Mouse (Mus musculus) heart, postnatal 0 days (tissue): ENCODE measurements around the gene Sez6l. TPM values are rescaled to one million over a fixed set of nuclear protein-coding genes. Genes with fewer than 3 reads are reported as not detected.

Experiments
- ATAC-seq: fragments of 200-750 bp; cut with Nextera tagmentation; 2 replicates; pipeline ENCODE4 v1.8.0; 2017; ENCODE audit warnings: low read depth, moderate number of reproducible peaks, moderate library complexity; ENCODE audit not compliant: insufficient read depth
- DNase-seq: peaks from one replicate; pipeline ENCODE4 v3.0.0-alpha.2; 2016; ENCODE audit warnings: low spot score
- H3K27ac ChIP-seq: fragments of 300-500 bp; sonication (generic); 2 replicates; pipeline ENCODE4 v1.5.1; 2014; ENCODE audit warnings: low read depth, mild to moderate bottlenecking
- H3K27me3 ChIP-seq: fragments of 300-500 bp; sonication (generic); 2 replicates; pipeline ENCODE4 v1.6.1; 2014; ENCODE audit warnings: low read length, mixed read lengths; ENCODE audit not compliant: control insufficient read depth, insufficient read depth
- H3K36me3 ChIP-seq: fragments of 300-500 bp; sonication (generic); replicated peaks from 2 replicates; pipeline ENCODE4 v1.6.1; 2014; ENCODE audit warnings: low read length, mixed read lengths; ENCODE audit not compliant: control insufficient read depth, insufficient read depth
- H3K4me1 ChIP-seq: fragments of 300-500 bp; sonication (generic); 2 replicates; pipeline ENCODE4 v1.6.1; 2014; ENCODE audit warnings: antibody characterized with exemption; ENCODE audit not compliant: control insufficient read depth, insufficient read depth
- H3K4me2 ChIP-seq: fragments of 300-500 bp; sonication (generic); 2 replicates; pipeline ENCODE4 v1.6.1; 2014; ENCODE audit warnings: low read depth, mild to moderate bottlenecking, low read length, moderate library complexity
- H3K4me3 ChIP-seq: fragments of 300-500 bp; sonication (generic); 2 replicates; pipeline ENCODE4 v1.5.1; 2014; ENCODE audit warnings: low read depth, low read length
- H3K9ac ChIP-seq: fragments of 300-500 bp; sonication (generic); replicated peaks from 2 replicates; pipeline ENCODE4 v1.6.1; 2014; ENCODE audit warnings: low read depth, low read length, mixed read lengths
- H3K9me3 ChIP-seq: fragments of 300-500 bp; sonication (generic); replicated peaks from 2 replicates; pipeline ENCODE4 v1.6.1; 2016; ENCODE audit warnings: low read length; ENCODE audit not compliant: control insufficient read depth
- CTCF ChIP-seq: IDR thresholded peaks from 2 replicates; pipeline ENCODE4 v1.5.1; 2016; ENCODE audit warnings: antibody characterized with exemption, control low read depth, low read depth
- EP300 ChIP-seq: IDR thresholded peaks from 2 replicates; pipeline ENCODE4 v1.6.1; 2016; ENCODE audit warnings: antibody characterized with exemption, low read depth
- WGBS: fragments of 180-500 bp; shearing (Covaris S2); extraction: QIAGEN DNeasy Blood & Tissue Kit; methylation state at CpG from one replicate; pipeline ENCODE4 v1.1.7; 2014; 5-methylcytosine and 5-hydroxymethylcytosine counted together
- polyA plus RNA-seq: library from polyadenylated mRNA; unstranded; fragments of >200 nt; fragmentation: Nextera tagmentation; extraction: Ambion mirVana; gene quantifications from 2 replicates; pipeline ENCODE4 v1.2.1, GENCODE M21; 2015
- total RNA-seq: library from RNA; depleted of rRNA; stranded (reverse); fragments of >200 nt; gene quantifications from 2 replicates; pipeline ENCODE4 v1.2.3, GENCODE M21; 2014; ENCODE audit warnings: low replicate concordance

The Sez6l gene
- total and polyA plus RNA-seq, 2 experiments from 2014 or later, result 0.10 TPM; not detected in 1

- Histone ChIP-seq H3K9me3 (no peaks in the 10 kb centered on the region), H3K4me3 (no peak overlapping the region), H3K9ac (no peak overlapping the region), H3K4me1 (no peaks in the 10 kb centered on the region), H3K36me3 (no peaks in the 10 kb centered on the region), H3K27me3 (peaks cover 76% of the 10 kb centered on the region), H3K4me2 (no peak overlapping the region), H3K27ac (no peak overlapping the region)
- ATAC-seq (no peak), DNase-seq (peak; percentile 37)
- no peak for TF ChIP-seq EP300
- TF ChIP-seq CTCF, result peak; percentile 88
- WGBS, result 3% methylated on average over 8 of the region's 8 CpGs
Observed at GRCm38 (mm10) chr5:112433004-112433403, 144.0 kb downstream of the Sez6l start.

DNA sequence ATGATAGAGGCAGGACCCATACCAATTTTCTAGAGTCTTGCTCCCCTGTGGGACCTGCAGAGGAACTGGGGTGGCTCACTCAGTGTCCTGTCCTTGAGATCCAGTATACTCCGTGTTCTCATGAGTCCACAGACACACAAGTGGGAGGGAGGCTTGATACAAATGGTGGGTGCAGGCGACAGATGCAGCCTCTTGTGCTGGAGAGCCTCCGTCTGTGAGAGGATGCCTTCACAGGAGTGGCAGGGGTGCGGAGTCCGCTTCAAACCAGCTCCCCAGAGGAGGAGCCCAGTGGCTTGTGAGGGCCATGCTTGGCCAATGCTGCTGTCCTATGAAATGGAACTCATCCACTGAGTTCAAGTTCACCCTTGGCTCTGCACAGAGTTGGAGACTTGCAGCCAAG lies 145.0 kb downstream of the Sez6l start:
- H3K27me3 ChIP-seq, result peaks cover 71% of the 10 kb centered on the region
- no peak overlapping the region for H3K4me2 ChIP-seq
- no peak overlapping the region for H3K9ac ChIP-seq
- TF ChIP-seq CTCF, result no peak
- TF ChIP-seq EP300, result no peak
- H3K9me3 ChIP-seq, result no peaks in the 10 kb centered on the region
- no peak for DNase-seq
- no peaks in the 10 kb centered on the region for H3K36me3 ChIP-seq
- ATAC-seq, result no peak
- no peak overlapping the region for H3K4me3 ChIP-seq
- 68% methylated on average over 5 of the region's 5 CpGs for WGBS
- no peaks in the 10 kb centered on the region for H3K4me1 ChIP-seq
- H3K27ac ChIP-seq, result no peak overlapping the region

DNA sequence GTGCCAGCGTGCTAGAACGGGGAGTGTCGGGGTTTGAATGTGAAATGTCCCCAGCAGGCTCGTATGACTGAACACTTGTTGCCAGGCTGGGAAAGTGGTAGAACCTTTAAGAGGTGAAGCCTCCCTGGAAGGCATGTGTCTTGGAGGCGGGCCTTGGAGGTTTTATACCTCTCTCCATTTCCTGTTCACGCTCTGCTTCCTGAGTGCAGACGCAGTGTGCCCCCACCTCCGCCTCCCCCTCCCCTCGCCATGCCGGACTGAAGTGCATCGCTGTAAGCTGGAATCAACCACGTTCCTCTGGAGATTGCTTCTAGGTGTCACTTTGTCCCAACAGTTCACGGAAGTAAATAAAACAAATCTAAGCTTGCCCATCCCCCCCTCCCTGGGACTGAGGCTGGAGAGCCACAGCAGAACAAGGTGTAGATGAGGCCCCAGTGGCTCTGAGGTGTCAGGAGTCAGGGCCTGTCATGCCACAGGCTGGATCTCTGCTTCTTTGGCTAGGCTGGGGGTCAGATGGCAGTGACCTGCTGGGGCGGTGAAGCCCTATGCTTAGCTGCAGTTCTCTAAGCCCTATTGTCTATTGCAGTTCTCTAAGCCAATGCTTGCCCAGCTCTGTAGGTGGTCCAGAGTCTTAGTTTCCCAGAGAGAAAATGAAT lies 145.7 kb downstream of the Sez6l start:
- Histone ChIP-seq H3K9ac (no peak overlapping the region), H3K4me2 (no peak overlapping the region), H3K36me3 (no peaks in the 10 kb centered on the region), H3K9me3 (no peaks in the 10 kb centered on the region), H3K4me1 (no peaks in the 10 kb centered on the region), H3K27me3 (peaks cover 71% of the 10 kb centered on the region), H3K27ac (no peak overlapping the region), H3K4me3 (no peak overlapping the region)
- no peak for DNase-seq
- ATAC-seq, result no peak
- TF ChIP-seq CTCF, result no peak
- no peak for TF ChIP-seq EP300
- 36% methylated on average over 14 of the region's 14 CpGs for WGBS

DNA sequence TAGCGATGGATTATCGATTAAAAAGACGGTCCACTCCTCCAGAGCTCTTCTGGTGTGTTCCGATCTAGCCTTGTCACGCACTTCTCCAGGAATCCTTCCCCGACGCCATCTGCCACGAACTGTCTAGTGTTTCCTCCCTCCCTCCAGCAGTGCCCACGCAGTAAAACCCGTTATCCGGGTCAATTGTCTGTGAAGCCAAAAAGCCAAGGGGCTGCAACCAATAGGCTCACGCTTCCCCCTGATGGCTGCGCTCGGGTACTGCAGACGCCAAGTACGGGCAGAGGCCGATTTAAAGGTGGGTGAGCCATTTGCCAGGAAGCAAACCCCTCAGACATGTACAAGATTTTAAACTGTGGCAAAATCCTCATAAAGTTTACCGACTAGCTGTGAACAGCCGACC lies 148.0 kb downstream of the Sez6l start:
- H3K4me1 ChIP-seq, result no peaks in the 10 kb centered on the region
- H3K4me3 ChIP-seq, result no peak overlapping the region
- DNase-seq (peak; percentile 17), ATAC-seq (no peak)
- H3K27me3 ChIP-seq, result peaks cover 74% of the 10 kb centered on the region
- TF ChIP-seq CTCF (peak; percentile 82), EP300 (no peak)
- H3K9ac ChIP-seq, result no peak overlapping the region
- no peak overlapping the region for H3K27ac ChIP-seq
- 14% methylated on average over 19 of the region's 19 CpGs for WGBS
- no peaks in the 10 kb centered on the region for H3K9me3 ChIP-seq
- H3K4me2 ChIP-seq, result no peak overlapping the region
- no peaks in the 10 kb centered on the region for H3K36me3 ChIP-seq

GRCm38 (mm10) chr5:112427283-112427682 lies 149.7 kb downstream of the Sez6l start:
- H3K9ac ChIP-seq, result no peak overlapping the region
- no peak overlapping the region for H3K27ac ChIP-seq
- H3K4me2 ChIP-seq, result no peak overlapping the region
- peaks cover 79% of the 10 kb centered on the region for H3K27me3 ChIP-seq
- 44% methylated on average over 2 of the region's 2 CpGs for WGBS
- H3K4me1 ChIP-seq, result no peaks in the 10 kb centered on the region
- DNase-seq, result peak; percentile 17
- no peaks in the 10 kb centered on the region for H3K9me3 ChIP-seq
- H3K4me3 ChIP-seq, result no peak overlapping the region
- ATAC-seq, result no peak
- TF ChIP-seq CTCF (peak; percentile 67), EP300 (no peak)
- H3K36me3 ChIP-seq, result no peaks in the 10 kb centered on the region

GRCm38 (mm10) chr5:112426635-112427034 lies 150.3 kb downstream of the Sez6l start:
- no peak for DNase-seq
- no peak overlapping the region for H3K9ac ChIP-seq

More at GRCm38 (mm10) chr5:112426635-112427034, 150.3 kb downstream of the Sez6l start:
- H3K27me3 ChIP-seq, result peaks cover 79% of the 10 kb centered on the region
- no peak for ATAC-seq
- WGBS, result 64% methylated on average over 7 of the region's 7 CpGs
- TF ChIP-seq CTCF (no peak), EP300 (no peak)
- no peaks in the 10 kb centered on the region for H3K36me3 ChIP-seq
- no peaks in the 10 kb centered on the region for H3K4me1 ChIP-seq
- H3K4me2 ChIP-seq, result no peak overlapping the region
- no peak overlapping the region for H3K4me3 ChIP-seq
- no peak overlapping the region for H3K27ac ChIP-seq
- no peaks in the 10 kb centered on the region for H3K9me3 ChIP-seq
